Mouse (Mus musculus): Measurements from ENCODE around the gene Gm43738. TPM values are rescaled to one million over a fixed set of nuclear protein-coding genes. Genes with fewer than 3 reads are reported as not detected.

Gm43738 gene
- polyA plus RNA-seq, 1 experiment from 2014 or later = 0.11 TPM

GRCm38 (mm10) chr3:89133063-89133450 is 32.2 kb upstream of the Gm43738 start:
- peak overlapping the region; percentile 76 for H3K4me2 ChIP-seq (ENCODE audit: low read depth, low read length)
- no peak for ATAC-seq (ENCODE audit: low read depth)
- no peaks in the 10 kb centered on the region for H3K36me3 ChIP-seq (ENCODE audit: control insufficient read depth, insufficient read depth)
- WGBS (ENCODE audit: insufficient replicate concordance) = 33% methylated on average over 7 of the region's 7 CpGs
- no peaks in the 10 kb centered on the region for H3K27me3 ChIP-seq (ENCODE audit: control insufficient read depth, insufficient read depth, low read depth, low read length)
- peak overlapping the region; percentile 54 for H3K4me3 ChIP-seq (ENCODE audit: low read depth, low read length)
- H3K27ac ChIP-seq (ENCODE audit: low read length) = peak overlapping the region; percentile 81
- peaks cover 60% of the 10 kb centered on the region for H3K4me1 ChIP-seq (ENCODE audit: control insufficient read depth, low read depth, low read length)
- H3K9ac ChIP-seq (ENCODE audit: low read depth, low read length) = peak overlapping the region; percentile 60
- no peaks in the 10 kb centered on the region for H3K9me3 ChIP-seq (replicated peaks; ENCODE audit: control insufficient read depth, low read length)

GRCm38 (mm10) chr3:89132285-89133062 is 31.6 kb upstream of the Gm43738 start:
- WGBS (ENCODE audit: insufficient replicate concordance) = 4% methylated on average over 30 of the region's 30 CpGs
- Histone ChIP-seq H3K9ac (ENCODE audit: low read depth, low read length) (peak overlapping the region; percentile 60), H3K4me1 (ENCODE audit: control insufficient read depth, low read depth, low read length) (peaks cover 59% of the 10 kb centered on the region), H3K4me3 (ENCODE audit: low read depth, low read length) (peak overlapping the region; percentile 54), H3K27ac (ENCODE audit: low read length) (peak overlapping the region; percentile 81), H3K36me3 (ENCODE audit: control insufficient read depth, insufficient read depth) (no peaks in the 10 kb centered on the region), H3K4me2 (ENCODE audit: low read depth, low read length) (peak overlapping the region; percentile 76), H3K27me3 (ENCODE audit: control insufficient read depth, insufficient read depth, low read depth, low read length) (no peaks in the 10 kb centered on the region), H3K9me3 (replicated peaks; ENCODE audit: control insufficient read depth, low read length) (no peaks in the 10 kb centered on the region)
- ATAC-seq (ENCODE audit: low read depth) = peak; percentile 83

GRCm38 (mm10) chr3:89131816-89132215 is 30.9 kb upstream of the Gm43738 start:
- peaks cover 57% of the 10 kb centered on the region for H3K4me1 ChIP-seq (ENCODE audit: control insufficient read depth, low read depth, low read length)
- no peaks in the 10 kb centered on the region for H3K9me3 ChIP-seq (replicated peaks; ENCODE audit: control insufficient read depth, low read length)
- no peaks in the 10 kb centered on the region for H3K27me3 ChIP-seq (ENCODE audit: control insufficient read depth, insufficient read depth, low read depth, low read length)
- peak overlapping the region; percentile 81 for H3K27ac ChIP-seq (ENCODE audit: low read length)
- 18% methylated on average over 4 of the region's 4 CpGs for WGBS (ENCODE audit: insufficient replicate concordance)
- peak overlapping the region; percentile 60 for H3K9ac ChIP-seq (ENCODE audit: low read depth, low read length)
- no peak for ATAC-seq (ENCODE audit: low read depth)
- no peaks in the 10 kb centered on the region for H3K36me3 ChIP-seq (ENCODE audit: control insufficient read depth, insufficient read depth)
- H3K4me2 ChIP-seq (ENCODE audit: low read depth, low read length) = peak overlapping the region; percentile 76
- H3K4me3 ChIP-seq (ENCODE audit: low read depth, low read length) = peak overlapping the region; percentile 54

GRCm38 (mm10) chr3:89129908-89130307 is 29.0 kb upstream of the Gm43738 start:
- Histone ChIP-seq H3K9ac (ENCODE audit: low read depth, low read length) (no peak overlapping the region), H3K9me3 (replicated peaks; ENCODE audit: control insufficient read depth, low read length) (no peaks in the 10 kb centered on the region), H3K4me1 (ENCODE audit: control insufficient read depth, low read depth, low read length) (peaks cover 46% of the 10 kb centered on the region), H3K27me3 (ENCODE audit: control insufficient read depth, insufficient read depth, low read depth, low read length) (no peaks in the 10 kb centered on the region), H3K4me2 (ENCODE audit: low read depth, low read length) (no peak overlapping the region), H3K36me3 (ENCODE audit: control insufficient read depth, insufficient read depth) (no peaks in the 10 kb centered on the region), H3K27ac (ENCODE audit: low read length) (no peak overlapping the region), H3K4me3 (ENCODE audit: low read depth, low read length) (no peak overlapping the region)
- no peak for ATAC-seq (ENCODE audit: low read depth)
- 86% methylated on average over 3 of the region's 3 CpGs for WGBS (ENCODE audit: insufficient replicate concordance)

- Histone ChIP-seq H3K27ac (ENCODE audit: low read length) (no peak overlapping the region), H3K4me1 (ENCODE audit: control insufficient read depth, low read depth, low read length) (peaks cover 16% of the 10 kb centered on the region), H3K36me3 (ENCODE audit: control insufficient read depth, insufficient read depth) (no peaks in the 10 kb centered on the region), H3K4me3 (ENCODE audit: low read depth, low read length) (no peak overlapping the region), H3K4me2 (ENCODE audit: low read depth, low read length) (no peak overlapping the region), H3K27me3 (ENCODE audit: control insufficient read depth, insufficient read depth, low read depth, low read length) (no peaks in the 10 kb centered on the region), H3K9ac (ENCODE audit: low read depth, low read length) (no peak overlapping the region), H3K9me3 (replicated peaks; ENCODE audit: control insufficient read depth, low read length) (no peaks in the 10 kb centered on the region)
- ATAC-seq (ENCODE audit: low read depth) = no peak
- 85% methylated on average over 3 of the region's 3 CpGs for WGBS (ENCODE audit: insufficient replicate concordance)
These were observed 25.1 kb upstream of the Gm43738 start for GRCm38 (mm10) chr3:89125981-89126380.

GRCm38 (mm10) chr3:89124241-89124640 is 23.3 kb upstream of the Gm43738 start:
- Histone ChIP-seq H3K4me1 (ENCODE audit: control insufficient read depth, low read depth, low read length) (peaks cover 16% of the 10 kb centered on the region), H3K4me2 (ENCODE audit: low read depth, low read length) (no peak overlapping the region), H3K27me3 (ENCODE audit: control insufficient read depth, insufficient read depth, low read depth, low read length) (no peaks in the 10 kb centered on the region), H3K27ac (ENCODE audit: low read length) (no peak overlapping the region), H3K36me3 (ENCODE audit: control insufficient read depth, insufficient read depth) (no peaks in the 10 kb centered on the region), H3K9ac (ENCODE audit: low read depth, low read length) (no peak overlapping the region), H3K9me3 (replicated peaks; ENCODE audit: control insufficient read depth, low read length) (no peaks in the 10 kb centered on the region), H3K4me3 (ENCODE audit: low read depth, low read length) (no peak overlapping the region)
- WGBS (ENCODE audit: insufficient replicate concordance) = 51% methylated on average over 3 of the region's 3 CpGs
- no peak for ATAC-seq (ENCODE audit: low read depth)

GRCm38 (mm10) chr3:89123313-89123712 is 22.4 kb upstream of the Gm43738 start:
- H3K4me1 ChIP-seq (ENCODE audit: control insufficient read depth, low read depth, low read length) = peaks cover 8% of the 10 kb centered on the region
- no peak overlapping the region for H3K27ac ChIP-seq (ENCODE audit: low read length)
- ATAC-seq (ENCODE audit: low read depth) = no peak
- no peak overlapping the region for H3K4me3 ChIP-seq (ENCODE audit: low read depth, low read length)
- no peak overlapping the region for H3K9ac ChIP-seq (ENCODE audit: low read depth, low read length)
- H3K27me3 ChIP-seq (ENCODE audit: control insufficient read depth, insufficient read depth, low read depth, low read length) = no peaks in the 10 kb centered on the region
- 59% methylated on average over 2 of the region's 2 CpGs for WGBS (ENCODE audit: insufficient replicate concordance)
- H3K36me3 ChIP-seq (ENCODE audit: control insufficient read depth, insufficient read depth) = no peaks in the 10 kb centered on the region
- H3K4me2 ChIP-seq (ENCODE audit: low read depth, low read length) = no peak overlapping the region
- no peaks in the 10 kb centered on the region for H3K9me3 ChIP-seq (replicated peaks; ENCODE audit: control insufficient read depth, low read length)

- H3K4me3 ChIP-seq (ENCODE audit: low read depth, low read length) = peak overlapping the region; percentile 17; the same call in 1 of the 2 replicates
- H3K9ac ChIP-seq (ENCODE audit: low read depth, low read length) = 0 out of 2 replicates have a peak overlapping the region, but pooled peaks have one; percentile 24
- peaks cover 26% of the 10 kb centered on the region for H3K4me1 ChIP-seq (ENCODE audit: control insufficient read depth, low read depth, low read length)
- peak overlapping the region; percentile 46; the same call in 1 of the 2 replicates for H3K4me2 ChIP-seq (ENCODE audit: low read depth, low read length)
- 2% methylated on average over 2 of the region's 2 CpGs for WGBS (ENCODE audit: insufficient replicate concordance)
- H3K9me3 ChIP-seq (replicated peaks; ENCODE audit: control insufficient read depth, low read length) = no peaks in the 10 kb centered on the region
- H3K27me3 ChIP-seq (ENCODE audit: control insufficient read depth, insufficient read depth, low read depth, low read length) = no peaks in the 10 kb centered on the region
- peak; percentile 81 for ATAC-seq (ENCODE audit: low read depth)
- 0 out of 2 replicates have a peak overlapping the region, but pooled peaks have one; percentile 41 for H3K27ac ChIP-seq (ENCODE audit: low read length)
- H3K36me3 ChIP-seq (ENCODE audit: control insufficient read depth, insufficient read depth) = no peaks in the 10 kb centered on the region
These were observed 14.6 kb upstream of the Gm43738 start for GRCm38 (mm10) chr3:89115522-89115921.

GRCm38 (mm10) chr3:89113058-89113457 is 12.2 kb upstream of the Gm43738 start:
- Histone ChIP-seq H3K4me2 (ENCODE audit: low read depth, low read length) (no peak overlapping the region), H3K9ac (ENCODE audit: low read depth, low read length) (no peak overlapping the region), H3K4me3 (ENCODE audit: low read depth, low read length) (no peak overlapping the region), H3K27ac (ENCODE audit: low read length) (0 out of 2 replicates have a peak overlapping the region, but pooled peaks have one; percentile 56), H3K9me3 (replicated peaks; ENCODE audit: control insufficient read depth, low read length) (no peaks in the 10 kb centered on the region), H3K4me1 (ENCODE audit: control insufficient read depth, low read depth, low read length) (peaks cover 26% of the 10 kb centered on the region), H3K27me3 (ENCODE audit: control insufficient read depth, insufficient read depth, low read depth, low read length) (no peaks in the 10 kb centered on the region), H3K36me3 (ENCODE audit: control insufficient read depth, insufficient read depth) (no peaks in the 10 kb centered on the region)
- peak; percentile 74 for ATAC-seq (ENCODE audit: low read depth)
- WGBS (ENCODE audit: insufficient replicate concordance) = 69% methylated on average over 4 of the region's 4 CpGs
